Mouse (Mus musculus) naive thymus-derived CD4-positive, alpha-beta T cell, adult 2 months (primary cell): Measurements from ENCODE around the gene Pbrm1.

Experiments
- DNase-seq: peaks from one replicate; pipeline ENCODE4 v3.0.0-alpha.2; 2011; ENCODE audit warnings: low read depth

The Pbrm1 gene

GRCm38 (mm10) chr14:31079313-31080028 lies 60.5 kb downstream of the Pbrm1 start:
- DNase-seq: no peak

- no peak for DNase-seq
Observed at GRCm38 (mm10) chr14:31081147-31081546, 62.2 kb downstream of the Pbrm1 start.

- peak; percentile 7 for DNase-seq
Observed at GRCm38 (mm10) chr14:31087433-31087832, 68.5 kb downstream of the Pbrm1 start.

GRCm38 (mm10) chr14:31088515-31088914 lies 69.6 kb downstream of the Pbrm1 start:
- no peak for DNase-seq

DNA sequence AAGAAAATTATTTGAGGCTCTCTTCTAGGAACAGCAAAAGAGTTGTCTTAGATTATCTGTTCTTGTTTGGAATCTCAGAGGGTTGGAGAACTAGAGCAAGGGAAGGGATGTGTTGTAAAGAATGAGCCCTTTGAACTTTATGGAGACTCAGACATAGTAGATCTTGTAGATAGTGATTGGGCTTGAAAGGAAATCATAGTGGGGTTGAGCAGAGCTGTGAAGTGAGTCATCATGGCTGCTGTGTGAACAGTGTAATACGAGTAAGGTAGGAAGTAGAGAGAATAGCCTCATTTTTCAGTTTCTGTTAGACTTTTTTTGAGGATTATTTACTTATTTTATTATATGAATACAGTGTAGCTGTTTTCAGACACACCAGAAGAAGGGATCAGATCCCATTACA lies 71.0 kb downstream of the Pbrm1 start:
- peak; percentile 16 for DNase-seq

DNA sequence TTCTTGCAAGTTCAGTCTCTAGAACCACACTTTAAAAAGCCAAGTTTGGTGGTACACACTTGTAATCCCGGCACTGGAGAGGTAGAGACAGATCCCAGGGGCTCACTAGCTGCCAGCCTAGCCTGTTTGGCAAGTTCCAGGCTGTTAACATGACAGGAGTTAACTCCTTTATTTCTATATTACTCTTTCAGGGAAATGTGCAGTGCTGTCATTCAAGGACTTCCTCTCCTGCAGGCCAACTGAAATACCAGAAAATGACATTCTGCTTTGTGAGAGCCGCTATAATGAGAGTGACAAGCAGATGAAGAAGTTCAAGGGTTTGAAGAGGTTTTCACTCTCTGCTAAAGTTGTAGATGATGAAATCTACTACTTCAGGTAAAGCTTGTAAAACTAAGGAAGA lies 86.2 kb downstream of the Pbrm1 start:
- DNase-seq: no peak

DNA sequence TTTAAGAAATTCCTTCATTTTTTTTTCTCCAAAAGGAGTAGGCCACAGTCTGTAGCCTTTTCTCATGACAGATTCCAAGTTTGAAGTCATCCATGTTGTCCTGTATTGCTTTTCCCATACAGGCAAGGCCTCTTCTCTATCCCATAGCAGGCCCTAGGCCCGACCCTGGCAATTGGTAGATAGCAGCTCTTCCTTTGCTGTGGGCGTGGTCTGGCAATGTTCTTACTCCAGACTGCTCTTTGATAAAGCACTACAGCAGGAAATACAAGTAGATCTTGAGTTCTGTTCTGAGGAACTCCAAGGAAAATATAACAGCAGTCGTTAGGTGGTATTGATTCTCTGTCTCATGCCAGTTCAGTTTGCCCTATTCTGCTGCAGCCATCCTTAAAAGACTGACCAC lies 91.7 kb downstream of the Pbrm1 start:
- DNase-seq: no peak

- DNase-seq: no peak
Observed at GRCm38 (mm10) chr14:31112187-31112586, 93.2 kb downstream of the Pbrm1 start.

DNA sequence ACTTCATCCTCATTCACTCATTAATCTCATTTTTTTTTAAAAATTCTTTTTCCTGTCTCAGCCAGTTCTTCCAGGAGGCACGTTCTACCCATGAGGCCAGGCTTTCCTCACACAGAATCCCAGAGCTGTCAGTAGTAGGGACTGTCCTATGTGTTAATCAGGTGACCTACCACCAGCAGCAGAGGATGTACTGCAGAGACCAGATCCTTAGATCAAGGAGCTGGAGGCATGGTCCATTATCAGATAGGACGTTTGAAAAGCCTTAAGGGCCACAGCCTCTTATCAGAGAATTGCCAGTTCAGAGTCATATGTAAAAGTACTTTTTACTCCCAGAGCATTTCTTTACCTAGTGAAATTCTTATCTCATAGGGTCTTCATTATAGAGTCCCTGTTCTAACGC lies 95.1 kb downstream of the Pbrm1 start:
- DNase-seq: no peak

GRCm38 (mm10) chr14:31115522-31115921 lies 96.6 kb downstream of the Pbrm1 start:
- no peak for DNase-seq

GRCm38 (mm10) chr14:31125106-31126075 lies 106.5 kb downstream of the Pbrm1 start:
- no peak for DNase-seq

- no peak for DNase-seq
Observed at GRCm38 (mm10) chr14:31126826-31127225, 107.9 kb downstream of the Pbrm1 start.

- DNase-seq: peak; percentile 77
Observed at GRCm38 (mm10) chr14:31128101-31128825, 109.3 kb downstream of the Pbrm1 start.

DNA sequence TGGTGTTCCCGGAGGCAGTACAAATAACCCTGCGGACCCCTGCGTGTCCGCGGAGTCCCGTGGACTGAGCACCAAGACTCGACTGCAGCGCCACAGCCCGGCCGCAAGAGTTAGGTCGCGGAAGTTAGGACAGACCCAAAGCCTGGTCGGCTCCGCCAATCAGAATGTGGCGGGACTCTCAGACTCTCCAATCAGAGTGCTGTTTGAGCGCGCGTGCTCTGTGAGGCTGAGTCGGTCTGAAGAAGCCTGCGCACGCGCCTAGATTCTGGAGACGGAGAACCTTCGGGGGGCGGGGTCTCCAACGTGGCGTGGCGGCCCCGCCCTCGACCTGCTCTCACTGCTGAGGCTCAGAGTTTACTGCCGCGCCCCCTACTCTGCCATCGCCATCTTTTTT lies 109.9 kb downstream of the Pbrm1 start, which contains the start of gene Smim4:
Smim4 (minus strand) TSS at position 131 of the 394 bp plus-strand sequence.
- peak; percentile 99 for DNase-seq

DNA sequence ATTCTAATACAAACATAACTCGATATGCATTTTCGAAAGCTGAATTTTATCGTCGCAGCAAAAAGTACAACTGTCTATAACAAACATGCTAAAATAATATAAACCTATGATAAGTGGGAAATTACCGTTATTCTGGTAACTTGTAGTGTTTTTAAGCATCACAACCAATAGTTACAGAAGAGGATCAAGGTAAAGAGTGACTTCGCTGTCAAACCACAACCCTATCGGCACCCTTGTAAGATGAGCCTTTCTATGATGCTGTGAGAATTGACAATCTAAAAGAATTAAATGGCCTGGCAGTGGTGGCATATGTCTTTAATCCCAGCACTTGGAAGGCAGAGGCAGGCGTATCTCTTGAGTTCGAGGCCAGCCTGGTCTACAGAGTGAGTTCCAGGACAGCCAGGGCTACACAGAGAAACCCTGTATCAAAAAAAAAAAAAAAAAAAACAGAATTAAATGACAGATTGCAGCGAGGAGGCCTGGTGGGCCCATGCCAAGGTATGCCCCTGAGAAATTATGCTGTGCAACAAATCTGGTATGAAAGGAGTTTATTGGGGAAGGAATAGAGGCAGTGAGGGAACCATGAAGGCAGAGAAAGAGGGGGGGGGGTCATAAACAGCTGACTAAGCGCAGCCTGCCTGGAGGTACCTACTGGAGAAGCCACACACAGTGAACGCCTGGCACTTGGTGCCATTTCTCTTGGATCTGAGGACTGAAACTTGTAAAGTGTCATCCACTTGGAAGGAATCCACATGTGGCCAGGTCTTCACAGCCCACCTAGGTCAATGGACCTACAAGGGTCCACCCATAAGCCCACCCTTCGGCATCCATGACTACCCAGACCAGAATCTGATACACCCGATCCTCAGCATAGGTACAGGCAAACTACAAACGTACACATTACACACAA lies 110.6 kb downstream of the Pbrm1 start:
- DNase-seq: peak; percentile 41

DNA sequence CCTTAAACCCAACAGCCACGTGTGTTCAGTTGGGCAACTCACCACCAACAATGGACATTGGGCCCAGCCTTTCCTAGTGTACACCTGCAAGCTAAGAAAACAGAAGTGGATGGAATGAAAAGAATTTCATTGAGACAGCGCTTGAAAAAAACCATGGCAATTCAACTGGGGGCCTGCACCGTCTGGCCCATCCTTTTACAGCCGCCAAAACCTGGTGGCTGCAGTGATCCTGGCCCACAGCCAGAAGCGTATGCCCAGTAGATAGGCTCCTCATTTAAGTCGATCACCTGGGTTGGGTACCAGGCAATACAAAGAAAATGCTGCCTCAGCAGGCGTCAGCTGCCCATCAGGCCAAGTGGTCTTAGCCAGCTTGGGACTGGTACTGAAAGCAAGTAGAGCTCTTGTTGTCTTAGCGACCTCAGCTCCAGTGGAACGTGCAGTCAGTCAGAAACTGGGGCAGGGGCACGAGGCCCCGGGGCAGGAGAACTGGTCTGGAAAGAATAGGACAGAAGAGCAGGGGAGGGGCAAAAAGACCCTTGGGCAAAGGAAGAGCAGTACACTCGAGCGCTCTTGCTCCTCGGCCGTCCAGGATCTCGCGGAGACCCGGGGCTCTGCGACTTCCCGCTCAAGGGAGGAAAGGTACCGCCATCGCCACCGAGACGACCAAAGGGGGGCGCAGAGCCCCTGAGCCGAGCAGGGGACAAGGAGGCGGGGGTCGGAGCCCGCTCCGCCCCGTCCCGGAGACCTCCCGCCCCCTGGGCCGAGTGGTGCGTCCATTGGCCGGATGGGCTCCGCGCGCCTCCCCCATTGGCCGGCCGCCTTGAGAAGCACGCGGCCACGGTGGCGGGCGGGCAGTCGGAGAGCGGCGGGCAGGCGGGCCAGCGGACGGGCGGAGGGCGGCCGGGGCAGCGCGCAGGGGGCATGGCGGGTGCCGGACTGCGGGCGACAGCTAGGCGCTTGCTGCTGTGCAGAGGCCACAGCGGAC lies 111.6 kb downstream of the Pbrm1 start, which contains the start of gene Nt5dc2:
Nt5dc2 (plus strand) TSS at position 818 of the 985 bp plus-strand sequence.
- peak; percentile 67 for DNase-seq

- peak; percentile 43 for DNase-seq
Observed at GRCm38 (mm10) chr14:31131272-31131821, 112.4 kb downstream of the Pbrm1 start.

- DNase-seq: peak; percentile 20
Observed at GRCm38 (mm10) chr14:31132031-31132430, 113.1 kb downstream of the Pbrm1 start.

DNA sequence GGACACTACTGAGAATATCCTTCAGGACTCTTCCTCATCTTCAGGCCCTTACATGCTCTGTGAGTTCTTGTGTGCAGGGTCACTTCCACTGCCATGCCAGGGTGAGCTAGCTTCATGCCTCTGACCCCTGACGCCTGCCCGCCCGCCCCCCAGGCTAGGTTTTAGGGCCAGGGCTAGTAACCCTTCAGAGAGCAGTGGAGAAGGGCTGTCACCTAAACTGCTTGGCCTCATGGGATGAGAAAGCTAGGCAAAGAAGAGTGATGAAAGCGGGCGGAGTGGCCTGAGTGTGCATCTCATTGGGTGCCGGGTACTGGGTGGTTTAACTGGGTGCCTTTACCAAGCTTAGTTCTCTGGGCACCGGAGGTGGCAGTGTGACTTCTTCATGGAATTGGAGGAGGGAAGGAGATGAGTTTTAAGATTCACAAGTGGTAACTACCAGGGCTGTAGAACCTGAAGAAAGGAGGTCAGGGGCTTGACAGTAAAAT lies 113.6 kb downstream of the Pbrm1 start:
- no peak for DNase-seq
